Mouse (Mus musculus): ENCODE measurements around the gene Filip1.

DNA sequence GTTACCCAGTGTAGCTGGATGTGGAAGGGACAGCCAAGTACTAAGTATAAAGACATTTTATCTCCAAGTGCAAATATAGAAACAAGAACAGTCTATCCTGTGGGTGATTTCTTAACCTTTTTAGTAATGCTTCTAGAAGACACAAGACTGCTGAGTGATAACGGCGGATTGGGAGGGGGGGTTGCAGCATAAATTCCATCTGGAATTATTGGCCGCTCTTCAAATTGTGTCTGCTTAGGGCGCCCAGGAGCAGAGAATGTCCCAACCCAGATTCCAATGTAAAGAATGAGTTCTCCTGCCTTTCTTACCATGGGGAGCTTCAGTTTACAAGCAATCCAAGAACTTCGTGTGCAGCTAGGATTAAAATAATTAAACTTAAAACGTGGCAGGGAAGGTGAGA is 39.9 kb downstream of the Filip1 start:
- TF ChIP-seq GATA1 (IDR thresholded peaks at IDR 0.05; ENCODE audit: borderline replicate concordance, low read length) (no peak), FLI1 (IDR thresholded peaks at IDR 0.05; ENCODE audit: low read length) (no peak)
